Mouse (Mus musculus) stomach, postnatal 0 days (tissue): Measurements from ENCODE around the gene Nat8l. TPM values are rescaled to one million over a fixed set of nuclear protein-coding genes. Genes with fewer than 3 reads are reported as not detected.

Experiments
- ATAC-seq: fragments of 200-750 bp; cut with Nextera tagmentation; 2 replicates; pipeline ENCODE4 v1.8.0; 2017; ENCODE audit not compliant: low FRiP score, low TSS enrichment
- DNase-seq: peaks from one replicate; pipeline ENCODE4 v3.0.0-alpha.2; 2016; ENCODE audit warnings: low spot score
- H3K27ac ChIP-seq: fragments of 300-500 bp; sonication (generic); replicated peaks from 2 replicates; pipeline ENCODE4 v1.5.1; 2014; ENCODE audit warnings: mild to moderate bottlenecking, control low read depth
- H3K27me3 ChIP-seq: fragments of 300-500 bp; sonication (generic); 2 replicates; pipeline ENCODE4 v1.6.1; 2014; ENCODE audit warnings: low read length; ENCODE audit not compliant: control insufficient read depth, insufficient read depth
- H3K36me3 ChIP-seq: fragments of 300-500 bp; sonication (generic); 2 replicates; pipeline ENCODE4 v1.6.1; 2014; ENCODE audit warnings: low read length, mixed read lengths; ENCODE audit not compliant: control insufficient read depth, insufficient read depth
- H3K4me1 ChIP-seq: fragments of 300-500 bp; sonication (generic); replicated peaks from 2 replicates; pipeline ENCODE4 v1.6.1; 2014; ENCODE audit warnings: antibody characterized with exemption; ENCODE audit not compliant: control insufficient read depth, insufficient read depth
- H3K4me2 ChIP-seq: fragments of 300-500 bp; sonication (generic); replicated peaks from 2 replicates; pipeline ENCODE4 v1.6.1; 2014; ENCODE audit warnings: low read depth, mild to moderate bottlenecking, control low read depth, moderate library complexity
- H3K4me3 ChIP-seq: fragments of 300-500 bp; sonication (generic); 2 replicates; pipeline ENCODE4 v1.5.1; 2014; ENCODE audit warnings: low read depth, low read length, control low read depth
- H3K9ac ChIP-seq: fragments of 300-500 bp; sonication (generic); 2 replicates; pipeline ENCODE4 v1.6.1; 2014; ENCODE audit warnings: mild to moderate bottlenecking, low read length, control low read depth, mixed read lengths
- H3K9me3 ChIP-seq: fragments of 300-500 bp; sonication (generic); 2 replicates; pipeline ENCODE4 v1.6.1; 2016; ENCODE audit warnings: low read length; ENCODE audit not compliant: control insufficient read depth
- CTCF ChIP-seq: IDR thresholded peaks from 2 replicates; pipeline ENCODE4 v1.5.1; 2016; ENCODE audit warnings: antibody characterized with exemption, low read depth, mild to moderate bottlenecking, moderate library complexity
- EP300 ChIP-seq: optimal IDR thresholded peaks from 2 replicates; pipeline ENCODE3; 2016; ENCODE audit warnings: antibody characterized with exemption
- WGBS: fragments of 180-500 bp; shearing (Covaris S2); extraction: QIAGEN DNeasy Blood & Tissue Kit; methylation state at CpG from one replicate; pipeline ENCODE4 v1.1.7; 2014; 5-methylcytosine and 5-hydroxymethylcytosine counted together
- polyA plus RNA-seq: library from polyadenylated mRNA; unstranded; fragments of >200 nt; fragmentation: Nextera tagmentation; extraction: Ambion mirVana; gene quantifications from 2 replicates; pipeline ENCODE4 v1.2.1, GENCODE M21; 2015

Nat8l gene
- polyA plus RNA-seq, 1 experiment from 2014 or later, result 0.15 TPM

DNA sequence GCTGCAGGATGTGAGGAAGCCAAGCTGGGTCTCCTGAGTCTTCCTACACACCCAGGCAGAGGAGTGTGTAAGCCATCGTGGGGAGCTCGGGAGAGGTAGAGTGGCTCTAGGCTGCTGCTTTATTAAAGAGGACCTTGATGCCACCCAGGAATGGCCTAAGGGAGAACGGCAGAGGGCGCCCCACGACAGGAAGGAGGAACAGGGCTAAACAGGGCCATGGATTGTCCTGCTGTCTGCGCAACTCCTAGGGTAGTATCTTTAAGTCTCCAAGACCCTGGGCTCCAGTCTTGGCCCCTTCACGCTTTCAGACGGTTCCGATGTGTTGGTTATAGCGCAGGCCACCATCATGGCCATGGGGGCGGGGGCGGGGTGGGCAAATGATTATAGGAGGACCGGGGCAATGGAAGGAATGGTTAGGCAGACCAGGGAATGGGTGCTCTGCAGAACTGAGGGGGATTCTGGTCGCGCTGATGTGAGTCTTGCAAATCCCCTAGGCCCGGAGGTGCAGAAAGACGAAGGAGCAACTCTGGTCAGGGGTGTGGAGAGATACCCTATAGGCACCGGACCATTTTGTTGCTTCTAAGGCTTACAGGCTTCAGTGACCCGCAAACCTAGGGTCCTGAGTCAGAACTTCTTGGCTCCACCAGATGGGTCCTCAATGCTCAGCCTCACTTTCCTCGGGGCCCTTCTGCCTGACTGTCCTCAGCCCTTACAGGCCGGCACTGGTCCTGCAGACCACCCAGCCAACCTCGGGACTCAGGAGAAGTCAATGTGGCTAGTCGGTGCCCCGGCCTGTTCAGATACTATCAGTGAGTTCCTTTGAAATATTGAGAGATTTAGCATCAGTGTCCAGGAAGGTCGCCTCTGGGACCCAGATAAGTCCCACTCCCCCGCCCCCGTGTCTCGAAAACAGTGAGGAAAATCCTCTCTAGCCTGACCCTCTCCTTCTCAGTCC lies 836 bp upstream of the Nat8l start:
- peak; percentile 41; the same call in 1 of the 2 replicates for ATAC-seq
- Histone ChIP-seq H3K27ac (no peak overlapping the region), H3K9ac (no peak overlapping the region), H3K27me3 (peaks cover 16% of the 10 kb centered on the region), H3K4me1 (no peaks in the 10 kb centered on the region; the same call in 1 of the 2 replicates), H3K9me3 (no peaks in the 10 kb centered on the region), H3K4me2 (peak overlapping the region; percentile 89; the same call in 1 of the 2 replicates), H3K4me3 (no peak overlapping the region), H3K36me3 (no peaks in the 10 kb centered on the region)
- DNase-seq, result peak; percentile 46
- WGBS, result 40% methylated on average over 28 of the region's 28 CpGs
- peak; percentile 69 for TF ChIP-seq CTCF
- TF ChIP-seq EP300, result no peak

DNA sequence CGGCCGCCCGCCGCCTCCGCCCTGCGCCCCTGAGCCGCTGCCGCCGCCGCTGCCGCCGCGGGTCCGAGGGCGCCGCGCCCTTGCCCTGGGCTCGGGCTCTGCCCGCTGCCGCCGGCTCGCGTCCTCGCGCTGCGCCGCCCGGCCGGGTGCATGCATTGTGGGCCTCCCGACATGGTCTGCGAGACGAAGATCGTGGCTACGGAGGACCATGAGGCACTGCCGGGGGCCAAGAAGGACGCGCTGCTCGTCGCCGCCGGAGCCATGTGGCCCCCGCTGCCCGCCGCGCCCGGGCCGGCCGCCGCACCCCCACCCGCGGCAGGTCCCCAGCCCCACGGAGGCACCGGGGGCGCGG lies 886 bp downstream of the Nat8l start:
- 1% methylated on average over 34 of the region's 55 CpGs for whole genome bisulfite sequencing
- H3K4me2 ChIP-seq, result peak overlapping the region; percentile 89
- ATAC-seq, result peak; percentile 13; the same call in 1 of the 2 replicates
- no peaks in the 10 kb centered on the region for H3K36me3 ChIP-seq
- H3K27ac ChIP-seq, result no peak overlapping the region
- DNase-seq, result no peak
- H3K9me3 ChIP-seq, result no peaks in the 10 kb centered on the region
- H3K9ac ChIP-seq, result no peak overlapping the region
- peaks cover 16% of the 10 kb centered on the region for H3K27me3 ChIP-seq
- peak overlapping the region; percentile 54 for H3K4me3 ChIP-seq
- TF ChIP-seq EP300, result no peak
- TF ChIP-seq CTCF, result no peak
- H3K4me1 ChIP-seq, result no peaks in the 10 kb centered on the region; the same call in 1 of the 2 replicates

DNA sequence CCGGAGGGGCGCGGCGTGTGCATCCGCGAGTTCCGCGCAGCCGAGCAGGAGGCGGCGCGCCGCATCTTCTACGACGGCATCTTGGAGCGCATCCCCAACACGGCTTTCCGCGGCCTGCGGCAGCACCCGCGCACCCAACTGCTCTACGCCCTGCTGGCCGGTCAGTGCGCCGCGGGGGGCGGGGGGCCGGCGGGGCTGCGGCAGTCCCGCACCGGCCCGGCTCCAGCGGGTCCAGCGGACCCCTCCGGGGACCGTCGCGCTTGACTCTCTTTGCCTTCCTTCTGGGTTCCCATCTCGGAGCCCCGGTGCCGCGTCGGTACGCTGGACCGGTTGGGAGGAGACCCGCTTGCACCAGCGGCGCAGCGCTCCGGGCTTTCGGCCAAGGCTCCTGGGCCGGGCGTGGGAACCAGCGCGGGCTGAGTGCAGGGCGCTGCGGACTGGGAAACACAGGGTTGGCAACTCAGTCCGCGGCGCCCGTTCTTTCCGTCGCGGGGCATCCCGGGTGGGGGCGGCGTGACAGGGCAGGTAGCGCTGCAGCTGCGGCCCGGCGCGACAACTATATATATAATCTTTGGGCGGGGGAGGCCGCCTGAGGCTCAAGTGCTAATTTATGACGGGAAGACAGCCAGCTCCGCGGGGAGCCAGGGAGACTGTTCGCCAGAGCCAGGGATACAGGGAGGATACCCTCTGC lies 1.4 kb downstream of the Nat8l start:
- peak overlapping the region; percentile 54 for H3K4me3 ChIP-seq
- ATAC-seq, result no peak
- WGBS, result under 1% methylated on average over 72 of the region's 80 CpGs
- H3K27me3 ChIP-seq, result peaks cover 16% of the 10 kb centered on the region
- no peaks in the 10 kb centered on the region for H3K9me3 ChIP-seq
- H3K4me1 ChIP-seq, result no peaks in the 10 kb centered on the region; the same call in 1 of the 2 replicates
- peak overlapping the region; percentile 89 for H3K4me2 ChIP-seq
- no peak overlapping the region for H3K27ac ChIP-seq
- TF ChIP-seq CTCF (no peak), EP300 (no peak)
- no peak overlapping the region for H3K9ac ChIP-seq
- peak; percentile 52 for DNase-seq
- no peaks in the 10 kb centered on the region for H3K36me3 ChIP-seq

DNA sequence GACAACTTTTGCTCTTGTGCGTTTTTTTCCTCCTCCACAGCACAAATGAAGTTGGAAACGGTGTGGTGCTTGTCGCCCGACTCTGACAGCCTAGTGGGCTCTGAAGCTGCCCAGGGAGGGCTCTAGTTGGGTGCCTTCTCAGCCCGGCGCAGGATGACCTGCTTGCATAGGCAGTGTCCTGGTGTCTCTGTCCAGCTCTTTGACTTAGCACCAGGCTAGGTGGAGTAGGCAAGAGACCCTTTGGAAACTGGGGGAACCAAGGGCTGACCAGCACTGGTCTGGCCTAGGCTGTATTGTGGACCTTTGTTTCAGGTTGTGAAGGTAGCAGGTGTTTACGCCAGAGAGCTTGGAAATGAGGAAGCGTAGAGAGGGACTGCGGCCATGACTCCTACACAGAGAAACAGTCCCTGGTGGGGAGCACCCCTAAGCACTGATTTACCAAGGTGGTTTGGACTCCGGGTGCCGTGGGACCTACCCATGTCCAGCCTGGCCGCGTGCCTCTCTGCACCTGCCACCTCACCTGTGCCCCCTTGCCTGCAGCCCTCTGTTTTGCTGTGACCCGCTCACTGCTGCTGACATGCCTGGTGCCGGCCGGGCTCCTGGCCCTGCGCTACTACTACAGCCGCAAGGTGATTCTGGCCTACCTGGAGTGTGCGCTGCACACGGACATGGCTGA lies 2.2 kb downstream of the Nat8l start:
- ATAC-seq, result no peak
- Histone ChIP-seq H3K27ac (no peak overlapping the region), H3K4me2 (no peak overlapping the region), H3K36me3 (no peaks in the 10 kb centered on the region), H3K9ac (no peak overlapping the region), H3K9me3 (no peaks in the 10 kb centered on the region), H3K27me3 (peaks cover 16% of the 10 kb centered on the region), H3K4me1 (no peaks in the 10 kb centered on the region; the same call in 1 of the 2 replicates), H3K4me3 (no peak overlapping the region)
- no peak for TF ChIP-seq CTCF
- TF ChIP-seq EP300, result no peak
- DNase-seq, result no peak
- 70% methylated on average over 20 of the region's 20 CpGs for WGBS

DNA sequence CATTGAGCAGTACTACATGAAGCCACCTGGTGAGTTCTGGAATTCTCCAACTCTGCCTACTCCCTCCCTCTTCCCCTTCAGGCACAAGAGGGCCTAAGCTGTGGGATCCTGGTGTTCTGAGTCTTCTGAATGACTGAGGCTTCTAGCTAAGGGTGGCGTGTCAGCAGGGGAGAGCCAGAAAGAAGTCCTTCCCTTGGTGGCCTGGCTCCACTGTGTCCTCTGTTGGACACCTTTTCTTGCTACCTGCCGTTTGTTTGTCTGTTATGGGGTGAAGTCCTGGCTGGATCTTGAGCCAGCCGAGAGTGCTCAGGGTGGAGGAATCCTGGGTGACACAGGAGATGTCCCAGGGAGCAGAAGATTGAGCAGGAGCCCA lies 2.7 kb downstream of the Nat8l start:
- H3K4me1 ChIP-seq, result no peaks in the 10 kb centered on the region; the same call in 1 of the 2 replicates
- H3K27me3 ChIP-seq, result peaks cover 16% of the 10 kb centered on the region
- H3K4me3 ChIP-seq, result no peak overlapping the region
- DNase-seq (no peak), ATAC-seq (no peak)
- H3K36me3 ChIP-seq, result no peaks in the 10 kb centered on the region
- WGBS, result 93% methylated on average over 3 of the region's 3 CpGs
- no peak overlapping the region for H3K4me2 ChIP-seq
- no peak for TF ChIP-seq CTCF
- TF ChIP-seq EP300, result no peak
- H3K27ac ChIP-seq, result no peak overlapping the region
- H3K9ac ChIP-seq, result no peak overlapping the region
- no peaks in the 10 kb centered on the region for H3K9me3 ChIP-seq
